Mouse (Mus musculus): ENCODE results near the gene Bcan.
A peak's percentile ranks its signal among the peaks of the same experiment; 100 is the strongest.

GRCm38 (mm10) chr3:87985505-87986320, 14.3 kb downstream of the Bcan start:
- TF ChIP-seq TCF12 (IDR thresholded peaks at IDR 0.05; ENCODE audit: insufficient read depth, poor library complexity, severe bottlenecking) (no peak), E2F4 (IDR thresholded peaks at IDR 0.05; ENCODE audit: insufficient read depth) (no peak), MYOD1 (IDR thresholded peaks at IDR 0.05; ENCODE audit: control insufficient read depth in 1 of 3, insufficient read length in 2 of 3, low read depth in 2 of 3) (peak in 1 of 3 experiments; percentile 27), POLR2AphosphoS2 (IDR thresholded peaks at IDR 0.05; ENCODE audit: insufficient read length, low read depth) (no peak), SRF (IDR thresholded peaks at IDR 0.05; ENCODE audit: control insufficient read depth, insufficient read length, low read depth) (no peak), POLR2A (IDR thresholded peaks at IDR 0.05; ENCODE audit: insufficient read length, low read depth) (no peak), MYOG (IDR thresholded peaks at IDR 0.05; ENCODE audit: control insufficient read depth in 1 of 3, insufficient read depth in 1 of 3, insufficient read length in 2 of 3, low read depth in 2 of 3) (peak in 1 of 3 experiments; percentile 69), MAX (IDR thresholded peaks at IDR 0.05; ENCODE audit: low read depth) (no peak), TCF3 (IDR thresholded peaks at IDR 0.05; ENCODE audit: insufficient read length, low read depth) (no peak)
